Mouse (Mus musculus) MEL (cell line): ENCODE results near the gene Wdr18. TPM values are rescaled to one million over a fixed set of nuclear protein-coding genes. Genes with fewer than 3 reads are reported as not detected.

Experiments
- DNase-seq: peaks from one replicate; pipeline ENCODE4 v3.0.0; 2011; ENCODE audit warnings: low read depth, low spot score
- H3K27ac ChIP-seq: 2 replicates; pipeline ENCODE4 v1.5.1; 2012; ENCODE audit warnings: low read depth, mild to moderate bottlenecking, control low read depth, low read length, moderate library complexity; ENCODE audit not compliant: control insufficient read depth
- H3K27me3 ChIP-seq, 2 experiments: fragments of 150-350 bp in 1 of 2; sonication (generic) in 1 of 2; 2 replicates each; pipeline ENCODE4 v1.6.1; 2012; ENCODE audit warnings: low read length in 2 of 2, mild to moderate bottlenecking in 2 of 2, improper control_type of control experiment in 1 of 2, moderate library complexity in 1 of 2; ENCODE audit not compliant: insufficient read depth in 2 of 2, control insufficient read depth in 1 of 2
- H3K36me3 ChIP-seq, 2 experiments: 2 replicates each; pipeline ENCODE4 v1.6.1; 2012 to 2014; ENCODE audit warnings: low read length in 2 of 2, improper control_type of control experiment in 1 of 2, inconsistent platforms in 1 of 2, mild to moderate bottlenecking in 1 of 2; ENCODE audit not compliant: insufficient read depth in 2 of 2, control insufficient read depth in 1 of 2
- H3K4me1 ChIP-seq, 2 experiments: fragments of 150-350 bp in 1 of 2; sonication (generic) in 1 of 2; 2 replicates each; pipeline ENCODE4 v1.6.1; 2012; ENCODE audit warnings: low read length in 2 of 2, improper control_type of control experiment in 1 of 2, mild to moderate bottlenecking in 1 of 2; ENCODE audit not compliant: insufficient read depth in 2 of 2, control insufficient read depth in 1 of 2
- H3K4me3 ChIP-seq, 2 experiments: fragments of 150-350 bp in 1 of 2; sonication (generic) in 1 of 2; 2 replicates each; pipeline ENCODE4 v1.5.1; 2012; ENCODE audit warnings: low read depth in 2 of 2, low read length in 2 of 2, mild to moderate bottlenecking in 2 of 2, moderate library complexity in 2 of 2, control low read depth in 1 of 2, improper control_type of control experiment in 1 of 2; ENCODE audit not compliant: control insufficient read depth in 1 of 2, insufficient read depth in 1 of 2
- H3K79me2 ChIP-seq: 2 replicates; pipeline ENCODE4 v1.6.1; 2012; ENCODE audit warnings: mild to moderate bottlenecking, low read length, moderate library complexity; ENCODE audit not compliant: control insufficient read depth, poor library complexity, insufficient read depth
- H3K9ac ChIP-seq: 2 replicates; pipeline ENCODE4 v1.6.1; 2012; ENCODE audit warnings: low read depth, mild to moderate bottlenecking, control low read depth, low read length, moderate library complexity; ENCODE audit not compliant: control insufficient read depth, poor library complexity, severe bottlenecking
- H3K9me3 ChIP-seq: fragments of 150-350 bp; sonication (generic); replicated peaks from 2 replicates; pipeline ENCODE4 v1.6.1; 2012; ENCODE audit warnings: mild to moderate bottlenecking, low read length, improper control_type of control experiment, moderate library complexity; ENCODE audit not compliant: insufficient read depth
- CHD1 ChIP-seq: IDR thresholded peaks from 2 replicates; pipeline ENCODE4 v1.6.1; 2012; ENCODE audit warnings: low read depth, mild to moderate bottlenecking, inconsistent platforms, low read length, improper control_type of control experiment
- CHD2 ChIP-seq: IDR thresholded peaks from 2 replicates; pipeline ENCODE4 v1.6.1; 2011; ENCODE audit warnings: low read length, improper control_type of control experiment
- E2F4 ChIP-seq: IDR thresholded peaks from 2 replicates; pipeline ENCODE4 v1.6.1; 2011; ENCODE audit warnings: low read depth, low read length, improper control_type of control experiment, borderline replicate concordance
- ELF1 ChIP-seq: IDR thresholded peaks from 2 replicates; pipeline ENCODE4 v1.6.1; 2014; ENCODE audit warnings: low read depth, mild to moderate bottlenecking, inconsistent platforms, low read length, improper control_type of control experiment, moderate library complexity
- EP300 ChIP-seq, 2 experiments: IDR thresholded peaks; 2 replicates each; pipeline ENCODE4 v1.6.1; 2011; ENCODE audit warnings: improper control_type of control experiment in 2 of 2, low read length in 2 of 2, low read depth in 1 of 2, mild to moderate bottlenecking in 1 of 2
- ETS1 ChIP-seq: IDR thresholded peaks from 2 replicates; pipeline ENCODE4 v1.6.1; 2012; ENCODE audit warnings: low read depth, mild to moderate bottlenecking, inconsistent platforms, low read length, improper control_type of control experiment, moderate library complexity
- GABPA ChIP-seq: IDR thresholded peaks from 2 replicates; pipeline ENCODE4 v1.6.1; 2012; ENCODE audit warnings: low read depth, mild to moderate bottlenecking, inconsistent platforms, low read length, improper control_type of control experiment, moderate library complexity
- GATA1 ChIP-seq: IDR thresholded peaks from 2 replicates; pipeline ENCODE4 v1.6.1; 2011; ENCODE audit warnings: low read depth, low read length, improper control_type of control experiment
- KAT2A ChIP-seq: conservative IDR thresholded peaks from 2 replicates; pipeline ENCODE4 v1.6.1; 2012; ENCODE audit warnings: low read depth, low read length, improper control_type of control experiment, inconsistent platforms
- MAFK ChIP-seq: IDR thresholded peaks from 2 replicates; pipeline ENCODE4 v1.6.1; 2011; ENCODE audit warnings: low read depth, mild to moderate bottlenecking, low read length, improper control_type of control experiment, borderline replicate concordance
- MAX ChIP-seq: IDR thresholded peaks from 2 replicates; pipeline ENCODE4 v1.6.1; 2011; ENCODE audit warnings: low read length, improper control_type of control experiment
- MAZ ChIP-seq: IDR thresholded peaks from 2 replicates; pipeline ENCODE4 v1.6.1; 2012; ENCODE audit warnings: low read depth, mild to moderate bottlenecking, inconsistent platforms, low read length, improper control_type of control experiment
- MEF2A ChIP-seq: IDR thresholded peaks from 2 replicates; pipeline ENCODE4 v1.6.1; 2014; ENCODE audit warnings: low read depth, mild to moderate bottlenecking, inconsistent platforms, low read length, improper control_type of control experiment; ENCODE audit not compliant: poor library complexity, insufficient replicate concordance, severe bottlenecking; ENCODE audit errors: extremely low read depth
- MXI1 ChIP-seq: IDR thresholded peaks from 2 replicates; pipeline ENCODE4 v1.6.1; 2011; ENCODE audit warnings: mild to moderate bottlenecking, low read depth, low read length, improper control_type of control experiment
- MYB ChIP-seq: IDR thresholded peaks from 2 replicates; pipeline ENCODE4 v1.6.1; 2011; ENCODE audit warnings: mild to moderate bottlenecking, low read depth, low read length, improper control_type of control experiment
- NELFE ChIP-seq: IDR thresholded peaks from 2 replicates; pipeline ENCODE4 v1.6.1; 2011; ENCODE audit warnings: low read depth, low read length, improper control_type of control experiment
- NRF1 ChIP-seq: IDR thresholded peaks from 2 replicates; pipeline ENCODE4 v1.6.1; 2014; ENCODE audit warnings: low read depth, mild to moderate bottlenecking, inconsistent platforms, low read length, improper control_type of control experiment, moderate library complexity; ENCODE audit not compliant: poor library complexity, insufficient read depth, severe bottlenecking
- POLR2A ChIP-seq, 2 experiments: IDR thresholded peaks; 2 replicates each; pipeline ENCODE4 v1.6.1; 2011 to 2012; ENCODE audit warnings: low read length in 2 of 2, mild to moderate bottlenecking in 2 of 2, control low read depth in 1 of 2, improper control_type of control experiment in 1 of 2, low read depth in 1 of 2, moderate library complexity in 1 of 2; ENCODE audit not compliant: control insufficient read depth in 1 of 2, insufficient read depth in 1 of 2, poor library complexity in 1 of 2
- POLR2AphosphoS5 ChIP-seq: IDR thresholded peaks from 2 replicates; pipeline ENCODE4 v1.6.1; 2012; ENCODE audit warnings: low read depth, borderline replicate concordance, mild to moderate bottlenecking, inconsistent platforms, low read length, moderate library complexity, mixed read lengths
- RCOR1 ChIP-seq: IDR thresholded peaks from 2 replicates; pipeline ENCODE4 v1.6.1; 2012; ENCODE audit warnings: low read depth, mild to moderate bottlenecking, inconsistent platforms, low read length, improper control_type of control experiment
- SIN3A ChIP-seq: IDR thresholded peaks from 2 replicates; pipeline ENCODE4 v1.6.1; 2012; ENCODE audit warnings: low read length, improper control_type of control experiment, inconsistent platforms
- TAL1 ChIP-seq: IDR thresholded peaks from 2 replicates; pipeline ENCODE4 v1.6.1; 2012; ENCODE audit warnings: mild to moderate bottlenecking, inconsistent platforms, low read length, moderate library complexity, mixed read lengths
- ZC3H11A ChIP-seq: IDR thresholded peaks from 2 replicates; pipeline ENCODE4 v1.6.1; 2012; ENCODE audit warnings: low read depth, mild to moderate bottlenecking, inconsistent platforms, low read length, improper control_type of control experiment
- ZNF384 ChIP-seq: IDR thresholded peaks from 2 replicates; pipeline ENCODE4 v1.6.1; 2012; ENCODE audit warnings: low read depth, mild to moderate bottlenecking, inconsistent platforms, low read length, improper control_type of control experiment
- polyA plus RNA-seq, 2 experiments: library from polyadenylated mRNA; stranded (reverse) in 1 of 2; unstranded in 1 of 2; fragments of >175 nt in 1 of 2; fragments of >200 nt in 1 of 2; gene quantifications; 2 replicates each; pipeline versions ENCODE4 v1.2.1 to v1.2.4; 2012; ENCODE audit warnings: low replicate concordance in 2 of 2, low read depth in 1 of 2; ENCODE audit not compliant: insufficient read length in 2 of 2, insufficient read depth in 1 of 2, missing spikeins in 1 of 2
- total RNA-seq: library from RNA; depleted of rRNA; stranded (reverse); fragments of 300-350 nt; gene quantifications from 2 replicates; pipeline ENCODE4 v1.2.3, GENCODE M21; 2012

Gene Wdr18
- total and polyA plus RNA-seq, 3 experiments: 89.5 to 107 TPM; not detected in 1

DNA sequence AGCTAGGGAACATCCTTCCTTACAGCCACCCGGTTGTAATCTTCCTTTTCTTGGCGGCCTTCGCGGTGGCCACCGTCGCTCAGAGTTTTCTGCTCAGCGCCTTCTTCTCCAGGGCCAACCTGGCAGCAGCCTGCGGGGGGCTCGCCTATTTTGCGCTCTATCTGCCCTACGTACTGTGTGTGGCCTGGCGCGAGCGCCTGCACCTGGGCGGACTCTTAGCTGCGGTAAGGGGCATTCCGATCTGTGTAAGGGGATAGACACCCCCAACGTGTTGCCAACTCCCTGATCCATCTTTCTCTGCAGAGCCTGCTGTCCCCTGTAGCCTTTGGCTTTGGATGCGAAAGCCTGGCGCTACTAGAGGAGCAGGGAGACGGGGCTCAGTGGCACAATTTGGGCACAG lies 42.9 kb downstream of the Wdr18 start:
- Histone ChIP-seq H3K9ac (no peak overlapping the region), H3K79me2 (no peaks in the 10 kb centered on the region), H3K36me3 (peaks cover 0 to 14% of the 10 kb centered on the region in 2 experiments; a peak in 2 of 4 replicates), H3K27ac (peak overlapping the region; percentile 8; the same call in 1 of the 2 replicates), H3K27me3 (no peaks in the 10 kb centered on the region), H3K4me3 (no peak overlapping the region), H3K4me1 (peaks cover 7 to 27% of the 10 kb centered on the region in 2 experiments), H3K9me3 (no peaks in the 10 kb centered on the region)
- no peak for TF ChIP-seq NRF1
- TF ChIP-seq MAFK: no peak
- TF ChIP-seq MAZ: no peak
- TF ChIP-seq CHD2: no peak
- TF ChIP-seq GATA1: no peak
- TF ChIP-seq POLR2AphosphoS5: no peak
- TF ChIP-seq MXI1: no peak
- no peak for TF ChIP-seq CHD1
- no peak for TF ChIP-seq E2F4
- no peak for TF ChIP-seq ZC3H11A
- no peak for TF ChIP-seq TAL1
- TF ChIP-seq MYB: no peak
- TF ChIP-seq EP300 (IDR thresholded peaks at IDR 0.05; ENCODE audit: low read depth in 1 of 2, low read length in 2 of 2): no peak
- no peak for TF ChIP-seq MEF2A
- TF ChIP-seq KAT2A: no peak
- DNase-seq: no peak

DNA sequence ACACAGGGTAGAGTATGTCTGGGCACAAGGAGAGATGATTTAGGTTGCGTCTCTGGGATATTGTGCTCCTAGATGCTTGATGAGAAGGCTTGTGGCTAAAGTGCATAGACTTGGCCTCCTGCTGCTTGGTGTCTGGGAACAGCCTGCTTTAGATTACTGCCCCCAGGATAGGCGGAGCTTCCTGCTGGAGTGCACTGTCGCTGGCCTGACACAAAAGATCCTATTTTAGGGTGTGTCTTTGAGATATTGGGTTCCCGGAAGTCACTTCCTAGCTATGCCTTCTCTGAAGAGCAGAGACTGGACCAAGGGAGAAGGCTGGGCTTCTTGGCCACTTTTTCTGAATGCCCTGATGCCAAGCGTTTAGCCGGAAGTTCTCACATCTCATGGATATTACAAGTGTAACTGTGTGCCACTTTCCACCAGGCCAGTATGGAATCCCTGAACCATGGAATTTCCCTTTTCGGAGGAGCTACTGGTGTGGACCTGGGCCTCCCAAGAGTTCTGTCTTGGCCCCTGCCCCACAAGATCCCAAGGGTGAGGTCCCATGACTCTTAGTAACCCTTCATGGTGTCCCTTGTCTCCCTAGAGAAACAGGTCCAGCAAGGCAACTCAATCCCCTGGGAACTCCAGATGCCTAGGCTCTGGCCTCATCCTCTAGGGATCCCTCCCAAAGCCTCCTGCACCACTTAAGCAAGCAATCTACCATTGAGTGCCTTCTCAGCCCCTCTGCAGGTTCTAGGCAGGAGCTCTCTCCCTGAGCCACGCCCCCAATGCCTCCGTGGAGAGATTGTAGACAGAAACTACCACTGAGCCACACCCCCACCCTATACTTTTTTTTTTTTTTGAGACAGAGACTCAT lies 43.7 kb downstream of the Wdr18 start:
- peaks cover 7 to 22% of the 10 kb centered on the region in 2 experiments for H3K4me1 ChIP-seq
- H3K9ac ChIP-seq: peak overlapping the region; percentile 36
- H3K4me3 ChIP-seq: peak overlapping the region in 1 of 2 experiments; percentile 24; a peak in 1 of 4 replicates
- H3K9me3 ChIP-seq: no peaks in the 10 kb centered on the region
- DNase-seq: peak; percentile 85
- no peaks in the 10 kb centered on the region for H3K79me2 ChIP-seq
- H3K27ac ChIP-seq: peak overlapping the region; percentile 72
- H3K36me3 ChIP-seq: peaks cover 0 to 12% of the 10 kb centered on the region in 2 experiments; a peak in 2 of 4 replicates
- no peaks in the 10 kb centered on the region for H3K27me3 ChIP-seq
- TF ChIP-seq POLR2A (IDR thresholded peaks at IDR 0.05; ENCODE audit: control insufficient read depth in 1 of 2, insufficient read depth in 1 of 2, low read depth in 1 of 2, low read length in 2 of 2, poor library complexity in 1 of 2) (peak in 1 of 2 experiments; percentile 31; a peak in 1 of 4 replicates), GABPA (no peak), ETS1 (no peak), ELF1 (peak; percentile 78), NRF1 (0 out of 2 replicates have a peak, but pooled peaks have one; percentile 22), MAX (no peak), TAL1 (no peak), ZNF384 (peak; percentile 97), MEF2A (no peak), NELFE (peak; percentile 26; the same call in 1 of the 2 replicates), RCOR1 (0 out of 2 replicates have a peak, but pooled peaks have one; percentile 10), EP300 (IDR thresholded peaks at IDR 0.05; ENCODE audit: low read depth in 1 of 2, low read length in 2 of 2) (0 out of 4 replicates have a peak, but pooled peaks of 1 of the 2 experiments have one; percentile 31), SIN3A (no peak), CHD2 (no peak), CHD1 (0 out of 2 replicates have a peak, but pooled peaks have one; percentile 46)
